Mouse (Mus musculus) hindbrain, postnatal 0 days (tissue): ENCODE results near the gene Pcnx2. TPM values are rescaled to one million over a fixed set of nuclear protein-coding genes. Genes with fewer than 3 reads are reported as not detected.

Source experiments
- ATAC-seq: fragments of 200-750 bp; cut with Nextera tagmentation; 2 replicates; pipeline ENCODE4 v1.8.0; 2017; ENCODE audit warnings: mild to moderate bottlenecking, moderate TSS enrichment, moderate library complexity
- DNase-seq: peaks from one replicate; pipeline ENCODE4 v3.0.0-alpha.2; 2015; ENCODE audit warnings: low spot score
- H3K27ac ChIP-seq: fragments of 300-500 bp; sonication (generic); 2 replicates; pipeline ENCODE4 v1.5.1; 2014; ENCODE audit warnings: mild to moderate bottlenecking
- H3K27me3 ChIP-seq: fragments of 300-500 bp; sonication (generic); 2 replicates; pipeline ENCODE4 v1.6.1; 2014; ENCODE audit warnings: low read length, mixed read lengths; ENCODE audit not compliant: insufficient read depth
- H3K36me3 ChIP-seq: fragments of 300-500 bp; sonication (generic); 2 replicates; pipeline ENCODE4 v1.6.1; 2014; ENCODE audit warnings: low read length, mixed read lengths; ENCODE audit not compliant: insufficient read depth
- H3K4me1 ChIP-seq: fragments of 300-500 bp; sonication (generic); 2 replicates; pipeline ENCODE4 v1.6.1; 2014; ENCODE audit warnings: antibody characterized with exemption, low read length, mixed read lengths; ENCODE audit not compliant: insufficient read depth
- H3K4me2 ChIP-seq: fragments of 300-500 bp; sonication (generic); 2 replicates; pipeline ENCODE4 v1.6.1; 2014; ENCODE audit warnings: low read depth, mild to moderate bottlenecking, low read length, moderate library complexity, mixed read lengths
- H3K4me3 ChIP-seq: fragments of 300-500 bp; sonication (generic); 2 replicates; pipeline ENCODE4 v1.5.1; 2014; ENCODE audit warnings: low read length
- H3K9ac ChIP-seq: fragments of 300-500 bp; sonication (generic); replicated peaks from 2 replicates; pipeline ENCODE4 v1.6.1; 2014; ENCODE audit warnings: mild to moderate bottlenecking, low read length, moderate library complexity, mixed read lengths
- H3K9me3 ChIP-seq: fragments of 300-500 bp; sonication (generic); 2 replicates; pipeline ENCODE4 v1.6.1; 2016; ENCODE audit warnings: low read length, mixed read lengths
- CTCF ChIP-seq: IDR thresholded peaks from 2 replicates; pipeline ENCODE4 v1.5.1; 2016; ENCODE audit warnings: antibody characterized with exemption, control low read depth, low read depth
- WGBS: fragments of 180-500 bp; shearing (Covaris S2); extraction: QIAGEN DNeasy Blood & Tissue Kit; methylation state at CpG from one replicate; pipeline ENCODE4 v1.1.7; 2014; 5-methylcytosine and 5-hydroxymethylcytosine counted together
- polyA plus RNA-seq: library from polyadenylated mRNA; unstranded; fragments of >200 nt; fragmentation: Nextera tagmentation; extraction: Ambion mirVana; gene quantifications from 2 replicates; pipeline ENCODE4 v1.2.1, GENCODE M21; 2015
- total RNA-seq: library from RNA; depleted of rRNA; stranded (reverse); fragments of >200 nt; gene quantifications from 2 replicates; pipeline ENCODE4 v1.2.3, GENCODE M21; 2014; rRNA removed

Gene Pcnx2
- total RNA-seq (11.1 and 11.8 TPM in 2 replicates), polyA plus RNA-seq (3.0 and 3.5 TPM in 2 replicates)

- H3K9me3 ChIP-seq = no peaks in the 10 kb centered on the region
- 4% methylated on average over 44 of the region's 44 CpGs for WGBS
Measured at GRCm38 (mm10) chr8:125897868-125898788, at the start of gene Pcnx2. TSS of gene Pcnx2 (minus strand) at chr8:125898317.

GRCm38 (mm10) chr8:125944511-125944910 is 46.4 kb upstream of the Pcnx2 start:
- DNase-seq (no peak), ATAC-seq (no peak)
- WGBS = 79% methylated on average over 4 of the region's 4 CpGs
- H3K4me3 ChIP-seq = no peak overlapping the region
- no peak overlapping the region for H3K27ac ChIP-seq
- H3K27me3 ChIP-seq = no peaks in the 10 kb centered on the region
- H3K9me3 ChIP-seq = no peaks in the 10 kb centered on the region
- no peak for TF ChIP-seq CTCF
- no peak overlapping the region for H3K4me2 ChIP-seq
- no peaks in the 10 kb centered on the region for H3K36me3 ChIP-seq
- no peak overlapping the region for H3K9ac ChIP-seq
- no peaks in the 10 kb centered on the region for H3K4me1 ChIP-seq

More at GRCm38 (mm10) chr8:125897868-125898788, at the start of gene Pcnx2:
- Histone ChIP-seq H3K36me3 (no peaks in the 10 kb centered on the region), H3K4me1 (no peaks in the 10 kb centered on the region), H3K27me3 (no peaks in the 10 kb centered on the region), H3K4me3 (peak within 1 kb of the TSS; percentile 48), H3K4me2 (peak within 1 kb of the TSS; percentile 55), H3K27ac (peak within 1 kb of the TSS; percentile 74), H3K9ac (peak within 1 kb of the TSS; percentile 61)
- DNase-seq (peak; percentile 85), ATAC-seq (peak; percentile 84)
- no peak for TF ChIP-seq CTCF

GRCm38 (mm10) chr8:125935649-125936048 is 37.5 kb upstream of the Pcnx2 start:
- 45% methylated on average over 9 of the region's 9 CpGs for WGBS
- DNase-seq (peak; percentile 85), ATAC-seq (peak; percentile 47; the same call in 1 of the 2 replicates)
- Histone ChIP-seq H3K4me2 (no peak overlapping the region), H3K27ac (no peak overlapping the region), H3K9me3 (no peaks in the 10 kb centered on the region), H3K4me1 (no peaks in the 10 kb centered on the region), H3K9ac (no peak overlapping the region), H3K36me3 (no peaks in the 10 kb centered on the region), H3K27me3 (no peaks in the 10 kb centered on the region), H3K4me3 (no peak overlapping the region)
- TF ChIP-seq CTCF = peak; percentile 88

GRCm38 (mm10) chr8:125931822-125932221 is 33.7 kb upstream of the Pcnx2 start:
- no peaks in the 10 kb centered on the region for H3K36me3 ChIP-seq
- no peak overlapping the region for H3K27ac ChIP-seq
- no peak overlapping the region for H3K4me2 ChIP-seq
- no peaks in the 10 kb centered on the region for H3K9me3 ChIP-seq
- no peaks in the 10 kb centered on the region for H3K27me3 ChIP-seq
- 85% methylated on average over 6 of the region's 6 CpGs for WGBS
- no peak for DNase-seq
- H3K4me1 ChIP-seq = no peaks in the 10 kb centered on the region
- no peak overlapping the region for H3K9ac ChIP-seq
- no peak for TF ChIP-seq CTCF
- no peak for ATAC-seq
- H3K4me3 ChIP-seq = no peak overlapping the region

- H3K9ac ChIP-seq = no peak overlapping the region
- TF ChIP-seq CTCF = no peak
- no peak overlapping the region for H3K4me2 ChIP-seq
- WGBS = 84% methylated on average over 11 of the region's 11 CpGs
- ATAC-seq (no peak), DNase-seq (no peak)
- no peaks in the 10 kb centered on the region for H3K9me3 ChIP-seq
- H3K36me3 ChIP-seq = no peaks in the 10 kb centered on the region
- no peak overlapping the region for H3K27ac ChIP-seq
- H3K4me1 ChIP-seq = no peaks in the 10 kb centered on the region
- H3K4me3 ChIP-seq = no peak overlapping the region
- no peaks in the 10 kb centered on the region for H3K27me3 ChIP-seq
Measured at GRCm38 (mm10) chr8:125930276-125931046, 32.3 kb upstream of the Pcnx2 start.

GRCm38 (mm10) chr8:125926636-125927035 is 28.5 kb upstream of the Pcnx2 start:
- Histone ChIP-seq H3K4me1 (no peaks in the 10 kb centered on the region), H3K36me3 (no peaks in the 10 kb centered on the region), H3K9me3 (no peaks in the 10 kb centered on the region), H3K4me2 (no peak overlapping the region), H3K27ac (no peak overlapping the region), H3K9ac (no peak overlapping the region), H3K27me3 (no peaks in the 10 kb centered on the region), H3K4me3 (no peak overlapping the region)
- no peak for ATAC-seq
- DNase-seq = no peak
- TF ChIP-seq CTCF = no peak
- WGBS = 79% methylated on average over 4 of the region's 4 CpGs
